In the genomic region with DNA sequence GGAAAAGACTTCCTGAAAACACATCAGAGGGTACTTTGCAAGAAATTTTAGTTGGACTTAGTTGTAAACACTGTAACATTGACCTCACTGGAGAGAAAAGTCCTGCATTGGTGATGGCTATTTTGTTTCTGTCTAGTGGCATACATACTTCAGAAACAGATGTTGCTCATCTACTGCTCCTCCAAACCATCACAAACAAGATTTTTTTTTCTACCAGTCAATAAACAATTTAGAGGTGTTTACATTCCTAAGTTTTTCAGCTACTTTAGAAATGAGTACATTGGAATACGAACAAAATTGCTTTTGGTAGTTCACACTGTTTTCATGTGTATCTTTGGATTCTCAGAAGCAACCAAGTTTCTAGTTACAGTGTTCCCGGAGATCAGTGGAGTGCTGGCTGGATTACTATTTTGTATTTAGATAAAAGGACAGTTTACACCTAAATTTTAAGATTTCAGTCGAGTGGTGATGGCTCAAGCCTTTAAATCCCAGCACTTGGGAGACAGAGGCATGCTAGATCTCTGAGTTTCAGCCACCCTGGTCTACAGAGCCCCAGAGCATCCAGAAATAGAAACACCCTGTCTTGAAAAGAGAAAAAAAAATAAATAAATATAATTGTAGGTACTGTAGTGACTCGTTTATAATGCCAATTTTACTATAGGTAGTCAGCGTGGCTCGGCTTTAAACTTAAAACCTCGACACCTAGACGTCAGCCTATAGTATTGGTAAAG, we compare ENCODE assay signal across 9 mouse cellular contexts. TPM values are rescaled to one million over a fixed set of nuclear protein-coding genes. Genes with fewer than 3 reads are reported as not detected.
DNase-seq lines count a peak whose midpoint lies in the region; ATAC-seq lines count a peak whose summit lies in the region.
"Had no signal": no experiment of that assay in that cellular context is flagged by ENCODE, and none has a peak within 500 bp of the region (broad histone marks: within the 10 kb centered on the region; RNA-seq: fewer than 3 reads in every experiment).

No protein-coding gene starts in this region.

- peak overlapping the region; percentile 41 for H3K4me3 ChIP-seq in neural tube, embryonic 11.5 days (ENCODE audit: low read depth, low read length)
- H3K4me3 ChIP-seq in forebrain, embryonic 12.5 days (replicated peaks): peak overlapping the region; percentile 61
- H3K4me3 ChIP-seq in liver, embryonic 12.5 days: peak overlapping the region; percentile 69
- H3K4me3 ChIP-seq in stomach, embryonic 15.5 days (replicated peaks): peak overlapping the region; percentile 66

- H3K36me3 ChIP-seq in neural tube, embryonic 11.5 days (ENCODE audit: control insufficient read depth, insufficient read depth, low read length): no peaks in the 10 kb centered on the region
- no peaks in the 10 kb centered on the region for H3K36me3 ChIP-seq in forebrain, embryonic 12.5 days (replicated peaks)
- H3K36me3 ChIP-seq in liver, embryonic 12.5 days: no peaks in the 10 kb centered on the region
- H3K36me3 ChIP-seq in stomach, embryonic 15.5 days: no peaks in the 10 kb centered on the region

- DNase-seq in neural tube, embryonic 11.5 days (ENCODE audit: low spot score): no peak
- DNase-seq in neural tube, embryonic 10.5 days (ENCODE audit: extremely low spot score, low spot score): no peak
- no peak for DNase-seq in retina, embryonic 14.5 days (ENCODE audit: low spot score)
- DNase-seq in left cerebral cortex, adult 8-10 months (ENCODE audit: low spot score in 2 of 2): no peak
- DNase-seq: cerebellum, postnatal 25 days had no signal

- H3K4me2 ChIP-seq in neural tube, embryonic 11.5 days (ENCODE audit: low read depth): peak overlapping the region; percentile 64
- peak overlapping the region; percentile 58 for H3K4me2 ChIP-seq in forebrain, embryonic 12.5 days
- H3K4me2 ChIP-seq in liver, embryonic 12.5 days: peak overlapping the region; percentile 78
- peak overlapping the region; percentile 67 for H3K4me2 ChIP-seq in stomach, embryonic 15.5 days

- no peak for ATAC-seq in neural tube, embryonic 11.5 days (ENCODE audit: insufficient read depth, low FRiP score, low TSS enrichment)
- no peak for ATAC-seq in forebrain, embryonic 12.5 days (ENCODE audit: low FRiP score)
- ATAC-seq in liver, embryonic 12.5 days: no peak
- ATAC-seq in stomach, embryonic 15.5 days (ENCODE audit: insufficient read depth, low FRiP score, low read depth): no peak
- no peak for ATAC-seq in inflammation-experienced regulatory T-cells, adult 6 months

- H3K9ac ChIP-seq in neural tube, embryonic 11.5 days (ENCODE audit: low read length): peak overlapping the region; percentile 69
- peak overlapping the region; percentile 74 for H3K9ac ChIP-seq in forebrain, embryonic 12.5 days
- H3K9ac ChIP-seq in liver, embryonic 12.5 days: peak overlapping the region; percentile 76
- H3K9ac ChIP-seq in stomach, embryonic 15.5 days: no peak overlapping the region; the same call in 1 of the 2 replicates

- H3K27me3 ChIP-seq in neural tube, embryonic 11.5 days (ENCODE audit: control insufficient read depth, insufficient read depth, low read length): no peaks in the 10 kb centered on the region
- H3K27me3 ChIP-seq in forebrain, embryonic 12.5 days: no peaks in the 10 kb centered on the region
- no peaks in the 10 kb centered on the region for H3K27me3 ChIP-seq in liver, embryonic 12.5 days (replicated peaks)
- H3K27me3 ChIP-seq in stomach, embryonic 15.5 days (replicated peaks): no peaks in the 10 kb centered on the region

- peaks cover 10% of the 10 kb centered on the region for H3K4me1 ChIP-seq in neural tube, embryonic 11.5 days (ENCODE audit: control insufficient read depth, insufficient read depth, low read length)
- peaks cover 21% of the 10 kb centered on the region for H3K4me1 ChIP-seq in forebrain, embryonic 12.5 days
- peaks cover 42% of the 10 kb centered on the region for H3K4me1 ChIP-seq in liver, embryonic 12.5 days
- no peaks in the 10 kb centered on the region; the same call in 1 of the 2 replicates for H3K4me1 ChIP-seq in stomach, embryonic 15.5 days

- 43% methylated on average over 8 of the region's 8 CpGs for WGBS in neural tube, embryonic 11.5 days
- 46% methylated on average over 8 of the region's 8 CpGs for WGBS in forebrain, embryonic 12.5 days
- WGBS in liver, embryonic 12.5 days (ENCODE audit: insufficient replicate concordance): 43% methylated on average over 8 of the region's 8 CpGs
- 27% methylated on average over 8 of the region's 8 CpGs for WGBS in stomach, embryonic 15.5 days

- peak overlapping the region; percentile 96 for H3K27ac ChIP-seq in neural tube, embryonic 11.5 days (ENCODE audit: low read depth, low read length)
- peak overlapping the region; percentile 99 for H3K27ac ChIP-seq in forebrain, embryonic 12.5 days
- peak overlapping the region; percentile 97 for H3K27ac ChIP-seq in liver, embryonic 12.5 days
- H3K27ac ChIP-seq in stomach, embryonic 15.5 days: peak overlapping the region; percentile 100

- no peaks in the 10 kb centered on the region for H3K9me3 ChIP-seq in neural tube, embryonic 11.5 days (ENCODE audit: control insufficient read depth, low read length)
- H3K9me3 ChIP-seq in forebrain, embryonic 12.5 days: no peaks in the 10 kb centered on the region
- H3K9me3 ChIP-seq in liver, embryonic 12.5 days (replicated peaks): no peaks in the 10 kb centered on the region
- H3K9me3 ChIP-seq in stomach, embryonic 15.5 days: no peaks in the 10 kb centered on the region

RNA-seq across cellular contexts. Expression of a gene that starts 15.6 kb away (rescaled TPM):
- 126 and 128 TPM in 2 replicates for polyA plus RNA-seq in neural tube, embryonic 11.5 days (2014; fragmentation: Nextera tagmentation; extraction: Ambion mirVana)
- polyA plus RNA-seq in forebrain, embryonic 12.5 days (2016; fragmentation: Nextera tagmentation; extraction: Ambion mirVana): 126 and 139 TPM in 2 replicates
- polyA plus RNA-seq in liver, embryonic 12.5 days (2016; fragmentation: Nextera tagmentation; extraction: Ambion mirVana): 74.5 and 74.8 TPM in 2 replicates
- 109 and 110 TPM in 2 replicates for polyA plus RNA-seq in stomach, embryonic 15.5 days (2015; fragmentation: Nextera tagmentation; extraction: Ambion mirVana)
- 10 to 100 TPM; 57.7 to 79.7 (median 59.5) TPM for polyA plus RNA-seq in inflammation-experienced regulatory T-cells, adult 6 months (2017; shearing (Covaris generic))
- total RNA-seq in left cerebral cortex, adult 8-10 months (2022): 10 to 100 TPM; 50.2 to 57.0 (median 52.7) TPM
